Mouse (Mus musculus) liver, postnatal 0 days (tissue): ENCODE results near the gene P2rx5.

Experiments used
- CTCF ChIP-seq: sonication (generic); IDR thresholded peaks from 2 replicates; pipeline ENCODE4 v1.5.1; 2016; ENCODE audit warnings: antibody characterized with exemption, low read depth
- EP300 ChIP-seq: IDR thresholded peaks from 2 replicates; pipeline ENCODE4 v1.6.1; 2016; ENCODE audit warnings: antibody characterized with exemption, low read depth, mild to moderate bottlenecking

GRCm38 (mm10) chr11:73134222-73134621 lies 26.0 kb upstream of the P2rx5 start:
- TF ChIP-seq EP300: no peak
- no peak for TF ChIP-seq CTCF
